Mouse (Mus musculus) cortical plate, adult 2 months (tissue): ENCODE data around the gene Cavin1.

Experiments
- CTCF ChIP-seq: fragments of 200-500 bp; IDR thresholded peaks from 2 replicates; pipeline ENCODE4 v1.5.1; 2011; ENCODE audit warnings: mild to moderate bottlenecking, control low read depth, low read length; ENCODE audit not compliant: insufficient read depth; ENCODE audit errors: extremely low read depth
- POLR2A ChIP-seq: fragments of 200-500 bp; IDR thresholded peaks from 2 replicates; pipeline ENCODE4 v1.6.1; 2011; ENCODE audit warnings: mild to moderate bottlenecking, low read length, control low read depth; ENCODE audit not compliant: insufficient read depth; ENCODE audit errors: extremely low read depth

DNA sequence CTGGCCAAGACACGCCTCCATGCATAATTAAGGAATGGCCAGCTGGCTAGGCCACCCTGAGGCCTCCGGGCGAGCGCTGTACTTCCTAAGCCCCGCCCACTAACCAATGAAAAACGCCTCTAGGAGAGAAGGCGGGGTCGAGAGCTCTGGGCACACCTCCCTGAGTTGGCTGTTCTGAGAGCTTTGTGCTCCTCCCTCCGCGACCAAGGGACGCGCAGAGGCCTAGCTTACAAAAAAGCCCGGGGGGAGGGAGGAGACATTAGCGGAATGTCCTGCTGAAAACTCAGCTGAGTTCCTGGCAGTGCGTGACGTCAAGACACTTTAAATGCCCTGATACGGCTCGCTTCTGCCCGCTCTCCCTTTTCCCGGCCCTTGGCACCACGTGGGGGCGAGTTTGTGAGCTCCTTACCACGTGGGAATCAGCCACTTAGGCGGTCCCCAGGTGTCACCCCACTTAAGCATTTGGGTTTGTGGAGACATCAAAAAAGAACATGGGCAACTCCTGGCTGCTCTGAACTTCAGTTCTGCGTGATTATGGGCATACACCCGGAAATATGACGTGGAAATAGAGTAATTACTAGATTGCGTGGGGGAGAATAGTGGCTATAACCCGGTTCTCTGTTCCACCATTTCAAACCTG lies 31.1 kb downstream of the Cavin1 start, which contains the start of gene Stat3:
- TF ChIP-seq POLR2A = no peak
- TF ChIP-seq CTCF = no peak
